Mouse (Mus musculus): Measurements from ENCODE around the gene Olfr646. TPM values are rescaled to one million over a fixed set of nuclear protein-coding genes. Genes with fewer than 3 reads are reported as not detected.

Gene Olfr646
- total RNA-seq (2015) (not detected in 2 replicates), total RNA-seq (2017) (not detected in 2 replicates)

GRCm38 (mm10) chr7:104104757-104104972, at the start of gene Olfr646:
Olfr646 (plus strand) TSS chr7:104104873.
- ATAC-seq (ENCODE audit: poor library complexity, severe bottlenecking): no peak

- ATAC-seq (ENCODE audit: poor library complexity, severe bottlenecking): peak; percentile 64
Observed at GRCm38 (mm10) chr7:104059215-104059614, 45.5 kb upstream of the Olfr646 start.

GRCm38 (mm10) chr7:104061345-104061744, 43.3 kb upstream of the Olfr646 start, which contains the start of gene 4930516K23Rik:
4930516K23Rik (minus strand) TSS chr7:104061445.
- no peak for ATAC-seq (ENCODE audit: poor library complexity, severe bottlenecking)

GRCm38 (mm10) chr7:104071769-104072168, 32.9 kb upstream of the Olfr646 start, which contains the start of gene Olfr644:
Olfr644 (minus strand) TSS chr7:104071869.
- no peak for ATAC-seq (ENCODE audit: poor library complexity, severe bottlenecking)

- ATAC-seq (ENCODE audit: poor library complexity, severe bottlenecking): no peak
Observed at GRCm38 (mm10) chr7:104085365-104085764, 19.3 kb upstream of the Olfr646 start, which contains the start of gene Olfr645. Olfr645 (minus strand) TSS chr7:104085465.

- ATAC-seq (ENCODE audit: poor library complexity, severe bottlenecking): 0 out of 2 replicates have a peak, but pooled peaks have one; percentile 40
Observed at GRCm38 (mm10) chr7:104103913-104104756, 538 bp upstream of the Olfr646 start.

- no peak for ATAC-seq (ENCODE audit: poor library complexity, severe bottlenecking)
Observed at GRCm38 (mm10) chr7:104129726-104130125, 25.1 kb downstream of the Olfr646 start, which contains the start of gene Ubqln5. Ubqln5 (minus strand) TSS chr7:104129826.

- no peak for ATAC-seq (ENCODE audit: poor library complexity, severe bottlenecking)
Observed at GRCm38 (mm10) chr7:104137305-104137704, 32.6 kb downstream of the Olfr646 start, which contains the start of gene Olfr643. Olfr643 (minus strand) TSS chr7:104137405.

- no peak for ATAC-seq (ENCODE audit: poor library complexity, severe bottlenecking)
Observed at GRCm38 (mm10) chr7:104143179-104143578, 38.5 kb downstream of the Olfr646 start, which contains the start of gene Ubqln3. Ubqln3 (minus strand) TSS chr7:104143279.

GRCm38 (mm10) chr7:104150456-104150855, 45.8 kb downstream of the Olfr646 start, which contains the start of gene Ubqlnl:
Ubqlnl (minus strand) TSS chr7:104150556.
- ATAC-seq (ENCODE audit: poor library complexity, severe bottlenecking): no peak

Other genes starting within 250 kb of the Olfr646 start
- gene Olfr66, start 218.6 kb upstream of the Olfr646 start, total RNA-seq (2015): not detected in 2 replicates
- not detected in 2 replicates for gene Olfr66, start 218.6 kb upstream of the Olfr646 start, total RNA-seq (2017)
- gene Olfr64, start 210.4 kb upstream of the Olfr646 start, total RNA-seq (2015): not detected in 2 replicates
- not detected in 2 replicates for gene Olfr64, start 210.4 kb upstream of the Olfr646 start, total RNA-seq (2017)
- not detected in 2 replicates for gene Olfr65, start 201.4 kb upstream of the Olfr646 start, total RNA-seq (2015)
- gene Olfr65, start 201.4 kb upstream of the Olfr646 start, total RNA-seq (2017): not detected in 2 replicates
- gene Olfr631, start 176.0 kb upstream of the Olfr646 start, total RNA-seq (2015): not detected in 2 replicates
- gene Olfr631, start 176.0 kb upstream of the Olfr646 start, total RNA-seq (2017): not detected in 2 replicates
- gene Olfr632, start 170.5 kb upstream of the Olfr646 start, total RNA-seq (2015): not detected in 2 replicates
- not detected in 2 replicates for gene Olfr632, start 170.5 kb upstream of the Olfr646 start, total RNA-seq (2017)
- gene Olfr633, start 160.4 kb upstream of the Olfr646 start, total RNA-seq (2015): not detected in 2 replicates
- not detected in 2 replicates for gene Olfr633, start 160.4 kb upstream of the Olfr646 start, total RNA-seq (2017)
- gene Olfr635, start 133.7 kb upstream of the Olfr646 start, total RNA-seq (2015): not detected in 2 replicates
- gene Olfr635, start 133.7 kb upstream of the Olfr646 start, total RNA-seq (2017): not detected in 2 replicates
- not detected in 2 replicates for gene Olfr638, start 106.1 kb upstream of the Olfr646 start, total RNA-seq (2015)
- gene Olfr638, start 106.1 kb upstream of the Olfr646 start, total RNA-seq (2017): not detected in 2 replicates
- gene Olfr639, start 87.6 kb upstream of the Olfr646 start, total RNA-seq (2015): not detected in 2 replicates
- not detected in 2 replicates for gene Olfr639, start 87.6 kb upstream of the Olfr646 start, total RNA-seq (2017)
- not detected in 2 replicates for gene Olfr640, start 79.3 kb upstream of the Olfr646 start, total RNA-seq (2015)
- gene Olfr640, start 79.3 kb upstream of the Olfr646 start, total RNA-seq (2017): not detected in 2 replicates
- not detected in 2 replicates for gene Olfr641, start 69.4 kb upstream of the Olfr646 start, total RNA-seq (2015)
- not detected in 2 replicates for gene Olfr641, start 69.4 kb upstream of the Olfr646 start, total RNA-seq (2017)
- not detected in 2 replicates for gene Olfr642, start 52.2 kb upstream of the Olfr646 start, total RNA-seq (2015)
- not detected in 2 replicates for gene Olfr642, start 52.2 kb upstream of the Olfr646 start, total RNA-seq (2017)
- gene 4930516K23Rik, start 43.4 kb upstream of the Olfr646 start, total RNA-seq (2015): not detected in 2 replicates
- 0.55 TPM in 1 of 2 replicates, not detected in the other for gene 4930516K23Rik, start 43.4 kb upstream of the Olfr646 start, total RNA-seq (2017)
- gene Olfr644, start 33.0 kb upstream of the Olfr646 start, total RNA-seq (2015): not detected in 2 replicates
- not detected in 2 replicates for gene Olfr644, start 33.0 kb upstream of the Olfr646 start, total RNA-seq (2017)
- not detected in 2 replicates for gene Olfr645, start 19.4 kb upstream of the Olfr646 start, total RNA-seq (2015)
- not detected in 2 replicates for gene Olfr645, start 19.4 kb upstream of the Olfr646 start, total RNA-seq (2017)
- not detected in 2 replicates for gene Ubqln5, start 25.0 kb downstream of the Olfr646 start, total RNA-seq (2015)
- gene Ubqln5, start 25.0 kb downstream of the Olfr646 start, total RNA-seq (2017): not detected in 2 replicates
- not detected in 2 replicates for gene Olfr643, start 32.5 kb downstream of the Olfr646 start, total RNA-seq (2015)
- not detected in 2 replicates for gene Olfr643, start 32.5 kb downstream of the Olfr646 start, total RNA-seq (2017)
- gene Ubqln3, start 38.4 kb downstream of the Olfr646 start, total RNA-seq (2015): not detected in 2 replicates
- not detected in 2 replicates for gene Ubqln3, start 38.4 kb downstream of the Olfr646 start, total RNA-seq (2017)
- gene Ubqlnl, start 45.7 kb downstream of the Olfr646 start, total RNA-seq (2015): not detected in 2 replicates
- not detected in 2 replicates for gene Ubqlnl, start 45.7 kb downstream of the Olfr646 start, total RNA-seq (2017)
- not detected in 2 replicates for gene Olfm5, start 60.0 kb downstream of the Olfr646 start, total RNA-seq (2015)
- not detected in 2 replicates for gene Olfm5, start 60.0 kb downstream of the Olfr646 start, total RNA-seq (2017)
- gene Olfr648, start 78.5 kb downstream of the Olfr646 start, total RNA-seq (2015): 0.16 and 0.38 TPM in 2 replicates
- 0.04 TPM in 1 of 2 replicates, not detected in the other for gene Olfr648, start 78.5 kb downstream of the Olfr646 start, total RNA-seq (2017)
- gene Olfr649, start 91.1 kb downstream of the Olfr646 start, total RNA-seq (2015): not detected in 2 replicates
- not detected in 2 replicates for gene Olfr649, start 91.1 kb downstream of the Olfr646 start, total RNA-seq (2017)
- 0.31 and 0.50 TPM in 2 replicates for gene Trim6, start 113.9 kb downstream of the Olfr646 start, total RNA-seq (2015)
- gene Trim6, start 113.9 kb downstream of the Olfr646 start, total RNA-seq (2017): 0.70 and 1.9 TPM in 2 replicates
- 21.2 and 22.8 TPM in 2 replicates for gene Trim34a, start 139.6 kb downstream of the Olfr646 start, total RNA-seq (2015)
- gene Trim34a, start 139.6 kb downstream of the Olfr646 start, total RNA-seq (2017): 26.9 and 31.2 TPM in 2 replicates
- gene Trim5, start 183.2 kb downstream of the Olfr646 start, total RNA-seq (2015): 12.2 and 13.9 TPM in 2 replicates
- gene Trim5, start 183.2 kb downstream of the Olfr646 start, total RNA-seq (2017): 12.9 and 13.9 TPM in 2 replicates
- 130 and 137 TPM in 2 replicates for gene Trim12a, start 210.6 kb downstream of the Olfr646 start, total RNA-seq (2015)
- 147 and 166 TPM in 2 replicates for gene Trim12a, start 210.6 kb downstream of the Olfr646 start, total RNA-seq (2017)
- not detected in 2 replicates for gene Trim34b, start 224.6 kb downstream of the Olfr646 start, total RNA-seq (2015)
- gene Trim34b, start 224.6 kb downstream of the Olfr646 start, total RNA-seq (2017): 0.98 TPM in 1 of 2 replicates, not detected in the other
- 32.5 and 36.4 TPM in 2 replicates for gene Trim12c, start 248.5 kb downstream of the Olfr646 start, total RNA-seq (2015)
- gene Trim12c, start 248.5 kb downstream of the Olfr646 start, total RNA-seq (2017): 51.5 and 51.8 TPM in 2 replicates